Mouse (Mus musculus): ENCODE results near the gene Prr22. TPM values are rescaled to one million over a fixed set of nuclear protein-coding genes. Genes with fewer than 3 reads are reported as not detected.

Prr22 gene
- total and polyA plus RNA-seq, 3 experiments, result 0.15 to 1.3 (median 0.93) TPM

DNA sequence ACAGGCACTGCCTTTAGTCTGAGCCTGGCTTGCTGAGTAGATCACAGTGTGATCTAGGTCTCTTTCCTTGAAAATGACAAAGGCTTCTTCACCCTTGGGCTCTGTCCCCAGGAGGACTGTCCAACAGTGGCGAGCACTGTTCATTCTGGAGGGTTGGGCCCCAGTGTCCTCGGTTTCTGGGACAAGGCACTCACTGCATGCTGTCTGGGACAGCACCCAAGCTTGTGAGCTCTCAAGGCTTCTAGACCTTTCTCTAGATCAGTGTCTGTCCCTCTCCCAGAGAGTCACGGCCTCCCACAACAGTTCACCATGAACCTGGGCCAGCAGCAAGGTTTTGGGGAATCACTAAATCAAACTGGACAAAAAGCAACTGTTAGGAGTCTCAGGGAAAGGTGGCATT lies 22.5 kb downstream of the Prr22 start:
- H3K9me3 ChIP-seq (replicated peaks; ENCODE audit: low read length), result no peaks in the 10 kb centered on the region
- no peak overlapping the region for H3K9ac ChIP-seq (ENCODE audit: insufficient read depth, low read depth)
- H3K27ac ChIP-seq (ENCODE audit: insufficient read depth, low read depth), result no peak overlapping the region
- H3K36me3 ChIP-seq (replicated peaks in 1 of 2; ENCODE audit: control insufficient read depth in 1 of 2, insufficient read depth in 1 of 2, low read length in 1 of 2), result no peaks in the 10 kb centered on the region
- H3K4me3 ChIP-seq (replicated peaks in 1 of 3; ENCODE audit: low read depth in 2 of 3, low read length in 2 of 3, poor library complexity in 1 of 3), result no peak overlapping the region
- H3K4me2 ChIP-seq (ENCODE audit: insufficient read depth, low read depth, poor library complexity, severe bottlenecking), result no peak overlapping the region
- no peaks in the 10 kb centered on the region for H3K79me2 ChIP-seq (replicated peaks; ENCODE audit: control insufficient read depth, extremely low read depth, insufficient read depth, poor library complexity, severe bottlenecking)
- in situ Hi-C loops (cut with MboI; ENCODE audit: low pct_ligation_motif_present, low pct_unique_long_range_greater_than_20kb, low sequenced_read_pairs), result no loop called here
- no peak for DNase-seq (ENCODE audit: extremely low read depth)
- TF ChIP-seq JUN (IDR thresholded peaks at IDR 0.05; ENCODE audit: insufficient read depth, low read depth, low read length) (no peak), USF1 (IDR thresholded peaks at IDR 0.05; ENCODE audit: low read depth, low read length) (no peak), ELF1 (IDR thresholded peaks at IDR 0.05; ENCODE audit: low read depth, low read length) (no peak), CHD1 (IDR thresholded peaks at IDR 0.05; ENCODE audit: low read depth, low read length) (no peak), ZMIZ1 (IDR thresholded peaks at IDR 0.05; ENCODE audit: low read depth, low read length) (no peak), POLR2A (IDR thresholded peaks at IDR 0.05; ENCODE audit: low read depth, low read length) (no peak), ZC3H11A (IDR thresholded peaks at IDR 0.05; ENCODE audit: low read depth, low read length) (no peak), NELFE (IDR thresholded peaks at IDR 0.05; ENCODE audit: low read depth, low read length) (no peak), EP300 (IDR thresholded peaks at IDR 0.05; ENCODE audit: low read length) (no peak), USF2 (conservative IDR thresholded peaks at IDR 0.05; ENCODE audit: low read depth, low read length) (no peak), TCF12 (IDR thresholded peaks at IDR 0.05; ENCODE audit: low read depth, low read length) (no peak), TBP (conservative IDR thresholded peaks at IDR 0.05; ENCODE audit: low read depth, low read length) (no peak), SIN3A (IDR thresholded peaks at IDR 0.05; ENCODE audit: low read length) (no peak), SMC3 (IDR thresholded peaks at IDR 0.05; ENCODE audit: low read depth, low read length) (no peak), POLR2AphosphoS2 (IDR thresholded peaks at IDR 0.05; ENCODE audit: low read depth, low read length) (no peak), MAFK (IDR thresholded peaks at IDR 0.05; ENCODE audit: insufficient replicate concordance, low read length) (no peak), MEF2A (IDR thresholded peaks at IDR 0.05; ENCODE audit: borderline replicate concordance, low read depth, low read length) (no peak)
- no peaks in the 10 kb centered on the region for H3K4me1 ChIP-seq (ENCODE audit: control insufficient read depth in 1 of 2, insufficient read depth in 2 of 2)
- peaks cover 57% of the 10 kb centered on the region for H3K27me3 ChIP-seq (replicated peaks)
- dilution Hi-C loops (cut with MboI; ENCODE audit: extremely low pct_ligation_motif_present, extremely low pct_unique_long_range_greater_than_20kb, low sequenced_read_pairs), result no loop called here

DNA sequence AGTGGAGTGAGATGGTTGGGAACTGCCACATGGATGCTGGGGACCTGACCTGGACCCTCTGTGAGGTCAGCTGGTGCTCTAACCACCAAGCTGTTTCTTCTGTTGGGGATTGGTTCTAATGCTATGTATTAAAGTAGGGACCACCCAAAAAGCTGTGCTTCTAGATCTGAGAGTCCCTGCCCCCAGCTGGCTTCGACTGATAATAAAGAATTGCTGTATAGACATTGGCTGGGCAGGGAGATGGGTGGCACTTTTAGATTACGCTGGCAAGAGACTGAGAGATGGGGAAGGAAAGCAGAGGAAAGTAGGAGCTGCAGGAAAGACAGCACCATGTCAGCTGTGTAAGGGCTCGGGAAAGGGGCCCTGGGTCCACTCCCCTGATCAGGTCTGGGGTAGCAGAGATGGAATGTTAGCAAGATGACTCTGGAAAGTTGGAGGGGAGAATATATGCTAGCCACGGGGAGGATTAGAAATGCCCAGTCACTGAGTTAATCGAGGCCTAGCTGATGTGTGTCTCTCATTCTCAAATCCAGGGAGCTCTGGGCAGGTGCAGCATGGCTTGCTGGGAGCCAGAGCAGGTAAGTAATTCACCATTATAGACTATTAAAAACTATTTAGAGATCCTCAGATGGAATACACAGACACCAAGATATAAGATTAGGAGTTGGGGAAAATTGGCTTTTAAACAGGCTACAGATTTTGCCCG lies 23.7 kb downstream of the Prr22 start:
- no peak overlapping the region for H3K9ac ChIP-seq (ENCODE audit: insufficient read depth, low read depth)
- H3K4me3 ChIP-seq (replicated peaks in 1 of 3; ENCODE audit: low read depth in 2 of 3, low read length in 2 of 3, poor library complexity in 1 of 3), result no peak overlapping the region
- H3K36me3 ChIP-seq (replicated peaks in 1 of 2; ENCODE audit: control insufficient read depth in 1 of 2, insufficient read depth in 1 of 2, low read length in 1 of 2), result no peaks in the 10 kb centered on the region
- no peaks in the 10 kb centered on the region for H3K9me3 ChIP-seq (replicated peaks; ENCODE audit: low read length)
- no peak overlapping the region for H3K27ac ChIP-seq (ENCODE audit: insufficient read depth, low read depth)
- H3K79me2 ChIP-seq (replicated peaks; ENCODE audit: control insufficient read depth, extremely low read depth, insufficient read depth, poor library complexity, severe bottlenecking), result no peaks in the 10 kb centered on the region
- TF ChIP-seq MAFK (IDR thresholded peaks at IDR 0.05; ENCODE audit: insufficient replicate concordance, low read length), result no peak
- no peak for TF ChIP-seq POLR2A (IDR thresholded peaks at IDR 0.05; ENCODE audit: low read depth, low read length)
- TF ChIP-seq USF2 (conservative IDR thresholded peaks at IDR 0.05; ENCODE audit: low read depth, low read length), result no peak
- no peak for TF ChIP-seq MYC (IDR thresholded peaks at IDR 0.05; ENCODE audit: low read depth, low read length)
- no peak for TF ChIP-seq SIN3A (IDR thresholded peaks at IDR 0.05; ENCODE audit: low read length)
- TF ChIP-seq GABPA (IDR thresholded peaks at IDR 0.05; ENCODE audit: insufficient replicate concordance, low read depth, low read length), result no peak
- TF ChIP-seq JUN (IDR thresholded peaks at IDR 0.05; ENCODE audit: insufficient read depth, low read depth, low read length), result no peak
- no peak for TF ChIP-seq MXI1 (IDR thresholded peaks at IDR 0.05; ENCODE audit: low read depth, low read length)
- TF ChIP-seq TBP (conservative IDR thresholded peaks at IDR 0.05; ENCODE audit: low read depth, low read length), result no peak
- TF ChIP-seq E2F4 (IDR thresholded peaks at IDR 0.05; ENCODE audit: insufficient replicate concordance, low read depth, low read length), result no peak
- TF ChIP-seq NELFE (IDR thresholded peaks at IDR 0.05; ENCODE audit: low read depth, low read length), result no peak
- H3K4me1 ChIP-seq (ENCODE audit: control insufficient read depth in 1 of 2, insufficient read depth in 2 of 2), result no peaks in the 10 kb centered on the region
- dilution Hi-C loops (cut with MboI; ENCODE audit: extremely low pct_ligation_motif_present, extremely low pct_unique_long_range_greater_than_20kb, low sequenced_read_pairs) (no loop called here), in situ Hi-C loops (cut with MboI; ENCODE audit: low pct_ligation_motif_present, low pct_unique_long_range_greater_than_20kb, low sequenced_read_pairs) (no loop called here)
- H3K27me3 ChIP-seq (replicated peaks), result peaks cover 47% of the 10 kb centered on the region
- DNase-seq (ENCODE audit: extremely low read depth), result no peak
- H3K4me2 ChIP-seq (ENCODE audit: insufficient read depth, low read depth, poor library complexity, severe bottlenecking), result no peak overlapping the region
